Mouse (Mus musculus) spleen, adult 2 months (tissue): ENCODE data around the gene Farp2.

Experiments used
- CTCF ChIP-seq: fragments of 200-500 bp; IDR thresholded peaks from 2 replicates; pipeline ENCODE4 v1.5.1; 2011; ENCODE audit warnings: mild to moderate bottlenecking, inconsistent platforms; ENCODE audit not compliant: insufficient read depth, insufficient read length, insufficient replicate concordance; ENCODE audit errors: extremely low read depth
- POLR2A ChIP-seq: fragments of 200-500 bp; IDR thresholded peaks from 2 replicates; pipeline ENCODE4 v1.6.1; 2011; ENCODE audit warnings: low read depth, low read length, inconsistent platforms

DNA sequence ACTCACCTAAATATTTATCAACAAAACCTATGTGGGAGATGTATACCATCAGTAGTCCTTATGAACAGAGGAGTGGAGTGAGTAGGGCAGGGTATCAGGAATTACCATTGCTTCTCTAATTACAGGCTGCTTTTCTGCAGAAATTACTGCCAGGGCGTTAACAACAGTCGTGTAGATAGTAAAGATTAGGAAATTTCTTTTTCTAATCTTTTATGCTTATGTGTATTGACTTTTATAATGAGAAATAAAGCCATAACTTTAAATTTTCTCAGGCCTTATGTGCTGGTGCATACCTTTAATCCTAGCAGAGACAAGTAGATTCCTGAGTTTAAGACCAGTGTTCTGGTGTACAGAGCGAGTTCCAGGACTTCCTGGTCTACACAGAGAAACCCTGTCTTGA is 52.9 kb downstream of the Farp2 start:
- no peak for TF ChIP-seq CTCF
- TF ChIP-seq POLR2A = no peak
